ENCODE assay signal across 22 mouse cellular contexts in the genomic region with DNA sequence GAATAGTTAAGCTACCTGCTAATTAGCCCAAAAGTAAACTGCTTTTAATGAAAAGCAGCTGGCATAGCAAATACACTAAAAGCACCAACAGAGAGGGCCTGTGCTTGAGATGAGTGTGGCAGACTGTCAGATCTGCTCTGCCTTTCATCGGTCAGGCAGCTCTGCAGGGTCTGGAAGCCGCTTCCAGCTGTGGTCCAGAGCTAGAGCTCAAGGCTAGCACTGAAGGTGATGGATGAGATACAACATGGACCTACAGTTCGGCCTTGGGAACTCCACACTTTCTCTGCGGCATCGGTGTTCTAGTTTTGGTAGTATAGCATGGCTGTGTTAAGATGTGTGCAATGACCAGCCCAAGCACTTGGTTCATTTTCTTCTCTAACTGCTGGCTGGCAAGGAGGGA. TPM values are rescaled to one million over a fixed set of nuclear protein-coding genes. Genes with fewer than 3 reads are reported as not detected.
DNase-seq lines count a peak whose midpoint lies in the region; ATAC-seq and TF ChIP-seq lines count a peak whose summit lies in the region.
"Had no signal": no experiment of that assay in that cellular context is flagged by ENCODE, and none has a peak within 500 bp of the region (broad histone marks: within the 10 kb centered on the region; RNA-seq: fewer than 3 reads in every experiment).

No protein-coding gene starts in this region.

- peaks cover 26% of the 10 kb centered on the region for H3K36me3 ChIP-seq in hindbrain, embryonic 13.5 days
- H3K36me3 ChIP-seq in hindbrain, embryonic 16.5 days (ENCODE audit: control insufficient read depth, insufficient read depth, low read length): peaks cover 5% of the 10 kb centered on the region; the same call in 1 of the 2 replicates
- H3K36me3 ChIP-seq in embryonic facial prominence, embryonic 11.5 days (replicated peaks; ENCODE audit: control insufficient read depth, insufficient read depth, low read depth, low read length): no peaks in the 10 kb centered on the region
- H3K36me3 ChIP-seq in liver, postnatal 0 days (replicated peaks; ENCODE audit: insufficient read depth, low read length): peaks cover 15% of the 10 kb centered on the region

- no peaks in the 10 kb centered on the region for H3K9me3 ChIP-seq in hindbrain, embryonic 13.5 days
- no peaks in the 10 kb centered on the region for H3K9me3 ChIP-seq in hindbrain, embryonic 16.5 days (ENCODE audit: control insufficient read depth, low read length)
- H3K9me3 ChIP-seq in embryonic facial prominence, embryonic 11.5 days (replicated peaks; ENCODE audit: control insufficient read depth, low read length): no peaks in the 10 kb centered on the region
- H3K9me3 ChIP-seq in liver, postnatal 0 days (ENCODE audit: low read length): no peaks in the 10 kb centered on the region
- H3K9me3 ChIP-seq: forebrain, embryonic 15.5 days; G1E; heart, embryonic 15.5 days; hindbrain, embryonic 10.5 days; kidney, embryonic 15.5 days; neural tube, embryonic 12.5 days had no signal

- no peak overlapping the region for H3K4me3 ChIP-seq in hindbrain, embryonic 13.5 days
- H3K4me3 ChIP-seq in hindbrain, embryonic 16.5 days (ENCODE audit: low read length): no peak overlapping the region
- no peak overlapping the region for H3K4me3 ChIP-seq in embryonic facial prominence, embryonic 11.5 days (ENCODE audit: low read depth, low read length)
- no peak overlapping the region for H3K4me3 ChIP-seq in liver, postnatal 0 days (ENCODE audit: low read depth, low read length)
- H3K4me3 ChIP-seq: erythroblast, embryonic 14.5 days; forebrain, embryonic 15.5 days; heart, embryonic 15.5 days; hindbrain, embryonic 10.5 days; kidney, embryonic 15.5 days; neural tube, embryonic 12.5 days had no signal

- TF ChIP-seq EP300 in liver, postnatal 0 days (IDR thresholded peaks at IDR 0.05; ENCODE audit: low read depth): no peak

- H3K27ac ChIP-seq in hindbrain, embryonic 13.5 days: 0 out of 2 replicates have a peak overlapping the region, but pooled peaks have one; percentile 4
- no peak overlapping the region for H3K27ac ChIP-seq in hindbrain, embryonic 16.5 days (ENCODE audit: low read depth, low read length)
- H3K27ac ChIP-seq in embryonic facial prominence, embryonic 11.5 days (replicated peaks; ENCODE audit: low read depth, low read length): no peak overlapping the region
- H3K27ac ChIP-seq in liver, postnatal 0 days (ENCODE audit: low read depth): peak overlapping the region; percentile 66; the same call in 1 of the 2 replicates
- H3K27ac ChIP-seq: forebrain, embryonic 15.5 days; heart, embryonic 15.5 days; hindbrain, embryonic 10.5 days; kidney, embryonic 15.5 days; neural tube, embryonic 12.5 days had no signal

- H3K27me3 ChIP-seq in hindbrain, embryonic 13.5 days: no peaks in the 10 kb centered on the region
- no peaks in the 10 kb centered on the region for H3K27me3 ChIP-seq in hindbrain, embryonic 16.5 days (replicated peaks; ENCODE audit: control insufficient read depth, insufficient read depth, low read length)
- H3K27me3 ChIP-seq in embryonic facial prominence, embryonic 11.5 days (ENCODE audit: control insufficient read depth, insufficient read depth, low read length): no peaks in the 10 kb centered on the region
- no peaks in the 10 kb centered on the region for H3K27me3 ChIP-seq in liver, postnatal 0 days (ENCODE audit: insufficient read depth, low read length)
- H3K27me3 ChIP-seq: forebrain, embryonic 15.5 days; heart, embryonic 15.5 days; kidney, embryonic 15.5 days; neural tube, embryonic 12.5 days had no signal

- ATAC-seq in hindbrain, embryonic 13.5 days (ENCODE audit: low FRiP score): no peak
- ATAC-seq in hindbrain, embryonic 16.5 days: no peak
- no peak; the same call in 1 of the 2 replicates for ATAC-seq in embryonic facial prominence, embryonic 11.5 days (replicated peaks; ENCODE audit: insufficient number of reproducible peaks, low FRiP score, low TSS enrichment, low read depth)
- no peak for ATAC-seq in liver, postnatal 0 days
- ATAC-seq in activated CD4-positive, CD25-positive, alpha-beta regulatory T cell, adult 4 months: no peak
- ATAC-seq: forebrain, embryonic 15.5 days had no signal

- H3K9ac ChIP-seq in hindbrain, embryonic 13.5 days: no peak overlapping the region
- no peak overlapping the region for H3K9ac ChIP-seq in hindbrain, embryonic 16.5 days (ENCODE audit: low read depth, low read length)
- no peak overlapping the region for H3K9ac ChIP-seq in embryonic facial prominence, embryonic 11.5 days (replicated peaks; ENCODE audit: low read length)
- no peak overlapping the region for H3K9ac ChIP-seq in liver, postnatal 0 days (replicated peaks)
- H3K9ac ChIP-seq: forebrain, embryonic 15.5 days; heart, embryonic 15.5 days; kidney, embryonic 15.5 days; neural tube, embryonic 12.5 days had no signal

- WGBS in hindbrain, embryonic 13.5 days: 85% methylated on average over 5 of the region's 5 CpGs
- WGBS in hindbrain, embryonic 16.5 days: 89% methylated on average over 5 of the region's 5 CpGs
- WGBS in embryonic facial prominence, embryonic 11.5 days: 57% methylated on average over 5 of the region's 5 CpGs
- 83% methylated on average over 5 of the region's 5 CpGs for WGBS in liver, postnatal 0 days (ENCODE audit: insufficient replicate concordance)

- no peaks in the 10 kb centered on the region for H3K4me1 ChIP-seq in hindbrain, embryonic 13.5 days (replicated peaks)
- H3K4me1 ChIP-seq in hindbrain, embryonic 16.5 days (ENCODE audit: control insufficient read depth, insufficient read depth, low read depth, low read length): no peaks in the 10 kb centered on the region
- H3K4me1 ChIP-seq in embryonic facial prominence, embryonic 11.5 days (ENCODE audit: control insufficient read depth, insufficient read depth, low read length): no peaks in the 10 kb centered on the region
- H3K4me1 ChIP-seq in liver, postnatal 0 days (ENCODE audit: insufficient read depth): peaks cover under 1% of the 10 kb centered on the region; the same call in 1 of the 2 replicates
- H3K4me1 ChIP-seq: forebrain, embryonic 15.5 days; heart, embryonic 15.5 days; hindbrain, embryonic 10.5 days; kidney, embryonic 15.5 days; neural tube, embryonic 12.5 days had no signal

- no peak for TF ChIP-seq CTCF in liver, postnatal 0 days (IDR thresholded peaks at IDR 0.05; ENCODE audit: low read depth)

- H3K4me2 ChIP-seq in hindbrain, embryonic 13.5 days: no peak overlapping the region
- H3K4me2 ChIP-seq in hindbrain, embryonic 16.5 days (ENCODE audit: low read length): no peak overlapping the region
- no peak overlapping the region for H3K4me2 ChIP-seq in embryonic facial prominence, embryonic 11.5 days (ENCODE audit: low read depth, low read length)
- H3K4me2 ChIP-seq in liver, postnatal 0 days (ENCODE audit: low read depth, low read length): no peak overlapping the region
- H3K4me2 ChIP-seq: forebrain, embryonic 15.5 days; heart, embryonic 15.5 days; kidney, embryonic 15.5 days; midbrain, embryonic 11.5 days; neural tube, embryonic 12.5 days had no signal

- peak; percentile 24 to 55 for DNase-seq in adrenal gland, postnatal 36 days
- DNase-seq in embryonic facial prominence, embryonic 11.5 days (ENCODE audit: low spot score): peak; percentile 53
- DNase-seq in liver, postnatal 0 days: no peak
- no peak for DNase-seq in urinary bladder, postnatal 10 days (ENCODE audit: low spot score)
- DNase-seq: cerebellum, adult 9-10 months; heart, adult 18-20 months; layer of hippocampus, postnatal 36 days; lung, adult 18-20 months; lung, postnatal 4 days; spleen, adult 18-20 months had no signal

RNA-seq across cellular contexts. Expression of a gene that starts 32.2 kb away (rescaled TPM):
- polyA plus RNA-seq in hindbrain, embryonic 13.5 days (2015; fragmentation: Nextera tagmentation; extraction: Ambion mirVana): 3.4 and 3.6 TPM in 2 replicates
- polyA plus RNA-seq in hindbrain, embryonic 16.5 days (2015; fragmentation: Nextera tagmentation; extraction: Ambion mirVana): 3.0 and 3.3 TPM in 2 replicates
- 1 to 10 TPM in 1 of 2 experiments, under 1 TPM in 1; 0.76 to 1.1 TPM for total RNA-seq in adrenal gland, postnatal 36 days (2021)
- polyA plus RNA-seq in embryonic facial prominence, embryonic 11.5 days (2014; fragmentation: Nextera tagmentation; extraction: Ambion mirVana): 2.0 and 2.2 TPM in 2 replicates
- 0.06 and 0.07 TPM in 2 replicates for polyA plus RNA-seq in liver, postnatal 0 days (2015; fragmentation: Nextera tagmentation; extraction: Ambion mirVana)
- polyA plus RNA-seq in activated CD4-positive, CD25-positive, alpha-beta regulatory T cell, adult 4 months (2017; shearing (Covaris generic)): not detected
- total RNA-seq: monocyte, adult 5-6 weeks had no signal
- polyA plus RNA-seq: erythroblast, embryonic 14.5 days; G1E had no signal

Comparison
In these comparisons a context has a peak if more than half of its experiments do, and no peak if none do; other contexts are left out.
1. H3K27ac ChIP-seq: peak in hindbrain, embryonic 13.5 days (single experiment) and liver, postnatal 0 days (single experiment); none in hindbrain, embryonic 16.5 days (single experiment) and embryonic facial prominence, embryonic 11.5 days (single experiment).
2. DNase-seq: peak in adrenal gland, postnatal 36 days (2 of 2) and embryonic facial prominence, embryonic 11.5 days (single experiment); none in liver, postnatal 0 days (single experiment) and urinary bladder, postnatal 10 days (single experiment).